Mouse (Mus musculus) Muller cell, postnatal 12 days (primary cell): ENCODE data around the gene Rnf208.

Experiments
- DNase-seq: peaks from one replicate; pipeline ENCODE4 v3.0.0-alpha.2; 2015; ENCODE audit errors: inconsistent ontology term

Gene Rnf208

DNA sequence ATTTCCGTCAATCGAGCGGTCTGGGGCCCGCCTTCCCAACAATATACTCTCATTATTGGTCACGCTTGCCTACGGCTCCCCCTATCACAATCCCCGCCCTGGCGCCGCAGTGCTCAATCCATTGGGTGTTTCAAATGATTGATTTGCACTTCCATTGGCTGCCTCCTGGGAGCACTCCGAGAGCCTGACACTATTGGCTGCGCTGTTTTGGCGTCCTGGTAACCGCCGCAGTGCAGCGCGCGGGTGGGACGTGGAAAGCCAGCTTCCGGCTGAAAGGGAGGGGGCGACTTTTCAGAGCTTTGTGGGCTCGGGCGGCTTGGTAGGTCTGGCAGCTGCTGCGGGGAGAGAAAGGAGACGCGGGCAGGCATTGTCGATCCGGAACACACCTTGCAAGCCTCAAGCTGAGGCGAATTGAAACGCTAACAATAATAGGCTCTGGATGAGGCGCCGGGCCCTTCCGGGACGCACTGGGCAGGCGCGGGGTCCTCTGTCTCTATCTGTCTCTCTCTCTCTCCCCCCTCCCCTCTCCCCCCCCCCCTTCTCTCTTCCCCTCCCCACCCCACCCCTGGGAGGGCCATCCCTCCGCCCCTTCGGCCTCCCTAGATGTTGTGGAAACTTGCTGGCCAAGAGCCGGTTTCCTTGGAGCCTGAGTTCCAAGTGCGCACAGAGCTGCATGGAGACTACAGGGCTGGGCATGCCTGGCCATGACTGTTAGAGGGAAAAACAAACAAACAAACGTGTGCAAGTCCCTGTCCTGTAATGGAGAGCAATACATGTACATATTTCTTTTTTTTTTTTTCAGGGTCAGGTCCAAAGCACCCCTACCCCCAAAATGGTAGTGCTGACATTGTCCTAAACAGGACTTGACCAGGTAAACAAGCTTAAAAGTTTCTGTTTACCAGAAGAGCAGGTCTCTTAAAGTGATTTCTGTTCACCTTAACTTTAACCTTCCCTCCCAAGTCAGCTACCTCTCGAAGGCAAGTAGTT lies 17.0 kb upstream of the Rnf208 start:
- DNase-seq, result peak; percentile 99

DNA sequence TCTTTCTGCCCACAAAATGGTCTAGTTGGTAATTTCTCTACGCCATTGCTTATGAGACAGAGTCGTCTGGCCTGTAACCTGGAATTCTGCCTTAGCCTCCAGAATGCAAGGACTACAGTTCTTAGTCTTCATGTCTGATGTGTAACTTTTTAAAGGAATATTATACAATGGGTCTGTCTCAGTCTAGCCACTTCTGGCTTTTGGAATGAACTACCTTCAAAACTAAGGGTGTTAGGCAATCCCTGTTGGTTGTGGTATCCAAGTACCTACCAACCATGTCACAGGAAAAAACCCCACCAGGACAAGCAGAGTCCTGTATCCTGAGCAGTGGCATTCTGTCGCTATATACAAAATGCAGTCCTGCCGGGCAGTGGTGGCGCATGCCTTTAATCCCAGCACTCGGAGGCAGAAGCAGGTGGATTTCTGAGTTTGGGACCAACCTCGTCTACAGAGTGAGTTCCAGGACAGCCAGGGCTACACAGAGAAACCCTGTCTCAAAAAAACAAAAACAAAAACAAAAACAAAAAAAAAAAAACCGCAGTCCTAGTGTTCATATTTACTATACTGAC lies 16.2 kb upstream of the Rnf208 start:
- no peak for DNase-seq

DNA sequence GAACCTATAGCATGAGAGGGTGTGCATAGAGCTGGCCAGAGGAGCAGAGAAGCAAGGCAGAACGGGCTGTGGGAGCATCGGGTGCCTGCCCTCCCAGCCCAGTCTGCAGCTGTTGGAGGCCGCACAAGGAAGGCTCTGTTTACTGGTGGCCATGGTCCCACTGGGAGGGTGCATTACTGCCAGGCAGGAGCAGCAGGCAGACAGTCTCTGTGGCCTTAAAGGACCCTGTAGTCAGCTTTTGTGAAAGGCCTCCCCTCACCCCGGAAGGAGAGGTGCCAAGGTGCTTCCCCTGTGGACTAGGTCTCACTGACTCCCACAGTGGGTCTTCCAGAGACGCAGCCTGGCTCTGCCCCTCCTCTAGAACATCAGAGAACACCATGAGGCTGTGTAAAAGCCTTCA lies 15.2 kb upstream of the Rnf208 start:
- DNase-seq, result peak; percentile 24

GRCm38 (mm10) chr2:25227406-25227805 lies 14.6 kb upstream of the Rnf208 start:
- no peak for DNase-seq

GRCm38 (mm10) chr2:25228431-25228889 lies 13.6 kb upstream of the Rnf208 start:
- peak; percentile 89 for DNase-seq

GRCm38 (mm10) chr2:25228995-25229530 lies 13.0 kb upstream of the Rnf208 start:
- DNase-seq, result no peak

DNA sequence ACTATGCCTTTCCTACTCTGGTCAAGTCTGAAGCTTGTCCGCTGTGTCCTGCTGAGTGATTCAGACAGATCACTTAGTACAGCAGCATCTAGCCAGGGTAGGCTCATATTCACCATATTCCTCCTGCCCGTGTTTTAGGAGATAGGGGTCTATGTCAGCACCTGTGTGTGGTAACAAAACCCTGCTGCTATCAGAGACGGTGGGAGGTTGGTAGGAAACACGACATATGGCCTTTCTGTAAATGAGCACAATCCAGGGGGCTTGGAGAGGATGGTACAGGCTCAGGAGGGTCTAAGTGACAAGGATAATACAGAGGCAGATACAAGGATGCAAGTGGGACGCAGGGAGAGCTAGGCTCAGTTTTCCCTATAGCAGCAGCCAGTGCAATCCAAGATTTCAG lies 12.5 kb upstream of the Rnf208 start:
- no peak for DNase-seq

GRCm38 (mm10) chr2:25230581-25230980 lies 11.5 kb upstream of the Rnf208 start:
- DNase-seq, result no peak

DNA sequence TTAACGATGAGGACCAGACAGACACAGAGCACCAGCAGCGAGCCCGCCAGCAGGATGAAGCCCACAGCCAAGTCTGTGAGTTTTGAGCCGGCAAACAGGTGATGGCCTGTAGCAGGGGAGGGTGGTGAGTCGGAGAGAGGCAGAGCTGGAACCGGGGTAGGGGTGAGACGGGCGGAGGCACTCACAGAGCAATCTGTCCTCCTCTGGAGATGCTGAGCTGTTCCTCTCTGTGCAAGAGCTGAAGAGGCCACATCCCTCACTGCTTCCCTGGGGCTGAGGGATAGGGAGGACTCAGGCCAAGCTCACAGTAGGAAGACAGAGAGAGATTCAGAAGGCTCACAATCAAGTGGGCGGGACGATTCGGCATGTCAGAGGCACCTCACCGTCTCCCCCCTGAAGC lies 11.0 kb upstream of the Rnf208 start:
- DNase-seq, result no peak

- no peak for DNase-seq
These were observed 8.6 kb upstream of the Rnf208 start for GRCm38 (mm10) chr2:25233421-25233820.

DNA sequence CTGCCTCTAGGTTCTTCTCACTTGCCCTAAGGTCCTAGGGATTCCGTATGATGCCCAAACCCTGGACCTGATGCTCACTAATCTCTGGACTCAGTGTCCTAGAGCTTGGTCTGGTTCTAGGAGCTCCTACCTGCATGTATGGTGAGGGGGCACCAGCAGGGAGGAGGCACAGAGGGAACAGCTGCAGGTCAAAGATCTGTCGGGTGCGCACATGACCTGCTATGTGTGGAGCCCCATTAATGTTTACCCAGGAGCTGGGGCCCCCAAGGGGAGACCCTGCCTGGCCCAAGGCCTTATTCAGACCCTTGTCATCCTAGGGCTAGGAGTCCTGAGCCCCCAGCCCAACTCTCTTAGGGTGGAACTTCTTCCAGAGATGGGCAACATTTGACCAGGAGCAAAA lies 8.0 kb upstream of the Rnf208 start, which contains the start of gene Slc34a3:
Gene Slc34a3 (minus strand): TSS at position 315 of the 400 bp plus-strand sequence.
- no peak for DNase-seq

DNA sequence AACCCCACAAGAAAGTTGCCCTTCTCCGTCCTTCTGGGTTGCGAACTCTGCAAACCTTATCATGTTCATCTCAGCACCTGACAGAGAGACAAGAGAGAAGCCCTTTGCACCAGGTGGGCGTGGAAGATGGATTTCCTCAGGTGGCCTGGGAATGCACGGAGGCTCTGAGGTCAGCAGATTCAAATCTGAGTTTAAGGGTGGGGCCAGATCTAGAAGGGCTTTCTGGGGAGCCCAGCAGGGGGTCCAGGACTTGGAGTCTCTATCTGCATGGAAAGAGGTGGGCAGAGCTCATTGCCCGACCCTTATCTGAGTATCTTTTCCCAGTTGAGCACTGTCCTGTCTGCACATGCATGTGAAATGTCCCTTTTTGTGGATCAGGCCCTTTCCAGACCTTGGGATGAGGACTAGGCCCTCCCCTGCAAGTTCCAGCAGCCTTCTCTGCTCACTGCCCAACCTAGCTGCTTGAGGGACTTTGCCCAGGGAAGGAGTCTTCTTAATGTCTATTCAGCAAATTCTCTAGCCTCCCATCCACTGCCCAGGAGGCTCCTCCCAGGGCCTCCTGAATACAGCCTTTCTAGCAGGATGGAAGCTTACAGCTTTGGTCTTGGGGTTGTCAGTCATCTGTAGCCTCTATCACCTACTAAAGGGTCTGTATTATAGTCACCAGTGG lies 7.4 kb upstream of the Rnf208 start:
- DNase-seq, result no peak

- DNase-seq, result no peak
These were observed 5.4 kb upstream of the Rnf208 start, which contains the start of gene Rnf224 for GRCm38 (mm10) chr2:25236614-25237013. TSS of gene Rnf224 (minus strand) at chr2:25236787.

- no peak for DNase-seq
These were observed 4.5 kb upstream of the Rnf208 start for GRCm38 (mm10) chr2:25237522-25237921.

DNA sequence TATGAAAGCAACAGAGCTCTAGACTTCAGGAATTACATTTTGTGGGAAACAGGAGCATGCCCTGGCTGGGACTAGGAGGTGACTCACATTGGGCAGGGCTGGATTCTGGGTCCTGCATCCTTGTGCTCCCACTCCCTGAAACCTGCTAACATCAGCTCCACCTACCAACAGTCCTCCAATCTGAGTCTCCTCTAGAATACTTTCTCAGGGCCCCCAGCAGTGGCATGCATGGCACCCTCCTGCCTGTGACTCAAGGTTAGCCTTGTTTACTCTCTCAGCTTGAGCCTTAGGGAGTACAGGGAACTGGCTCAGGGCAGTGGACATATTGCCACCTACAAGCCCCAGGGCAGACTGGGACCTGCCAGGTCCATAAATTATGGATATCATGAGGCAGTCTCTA lies 3.9 kb upstream of the Rnf208 start:
- DNase-seq, result no peak

DNA sequence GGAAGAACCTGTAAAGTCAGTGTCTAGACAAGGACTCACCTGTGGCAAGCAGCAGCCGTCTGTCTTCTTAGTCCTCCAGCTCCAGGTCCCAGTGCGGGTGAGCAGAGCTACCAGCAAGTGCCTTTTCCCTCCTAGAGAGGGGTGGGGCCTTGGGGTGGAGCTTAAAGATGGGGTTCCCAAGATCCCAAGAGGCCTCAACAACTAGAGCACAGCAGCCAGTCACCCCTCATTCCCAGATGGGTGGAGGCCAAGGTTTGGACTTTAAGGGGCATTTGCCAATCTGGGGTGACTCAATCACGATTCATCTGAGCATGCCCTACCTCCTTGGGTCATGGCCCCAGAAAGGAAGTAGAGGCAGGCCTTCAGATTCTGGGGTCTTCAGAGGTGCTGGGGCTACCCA lies 2.3 kb upstream of the Rnf208 start:
- DNase-seq, result no peak

- DNase-seq, result no peak
These were observed 1.7 kb upstream of the Rnf208 start for GRCm38 (mm10) chr2:25240310-25240709.

DNA sequence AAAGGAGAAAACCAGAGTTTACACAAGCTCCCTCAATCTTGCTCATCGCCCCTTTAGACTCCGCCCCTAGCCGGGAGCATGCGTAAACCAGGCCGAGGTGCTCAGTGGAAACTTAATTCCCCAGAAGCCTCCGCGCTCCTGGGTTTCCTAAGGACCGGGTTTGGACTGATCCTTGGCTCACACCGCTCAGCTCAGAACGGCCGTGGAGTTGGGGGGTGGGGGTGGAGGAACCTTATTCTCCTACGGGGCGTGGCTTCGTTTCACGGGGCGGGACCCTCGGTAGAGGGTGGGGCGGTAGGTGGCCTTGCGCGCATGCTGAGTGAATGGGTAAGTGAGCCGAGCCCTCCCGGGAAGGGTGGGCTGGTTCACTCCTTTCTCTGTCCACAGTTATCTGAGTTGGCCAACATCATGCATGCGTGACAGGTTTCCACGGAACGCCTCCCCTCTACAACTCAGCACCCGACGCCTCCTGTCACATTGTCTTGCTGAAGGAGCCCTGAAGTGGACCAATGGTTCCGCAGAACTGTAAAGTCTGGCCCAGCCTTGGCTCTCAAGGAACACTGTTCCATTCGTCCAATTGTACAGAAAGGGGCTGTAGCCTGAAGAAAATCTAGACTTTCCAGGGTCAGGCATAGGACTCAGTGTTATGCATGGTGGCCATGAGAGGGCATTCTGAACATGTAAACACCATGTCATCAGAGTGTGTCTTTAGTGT lies 1.2 kb upstream of the Rnf208 start:
- DNase-seq, result peak; percentile 76

- DNase-seq, result no peak
These were observed 648 bp upstream of the Rnf208 start for GRCm38 (mm10) chr2:25241438-25241775.

GRCm38 (mm10) chr2:25243342-25243741 lies 1.3 kb downstream of the Rnf208 start:
- DNase-seq, result no peak

GRCm38 (mm10) chr2:25244144-25244543 lies 2.1 kb downstream of the Rnf208 start:
- no peak for DNase-seq
